Mouse (Mus musculus): ENCODE measurements around the gene Mcf2l.

DNA sequence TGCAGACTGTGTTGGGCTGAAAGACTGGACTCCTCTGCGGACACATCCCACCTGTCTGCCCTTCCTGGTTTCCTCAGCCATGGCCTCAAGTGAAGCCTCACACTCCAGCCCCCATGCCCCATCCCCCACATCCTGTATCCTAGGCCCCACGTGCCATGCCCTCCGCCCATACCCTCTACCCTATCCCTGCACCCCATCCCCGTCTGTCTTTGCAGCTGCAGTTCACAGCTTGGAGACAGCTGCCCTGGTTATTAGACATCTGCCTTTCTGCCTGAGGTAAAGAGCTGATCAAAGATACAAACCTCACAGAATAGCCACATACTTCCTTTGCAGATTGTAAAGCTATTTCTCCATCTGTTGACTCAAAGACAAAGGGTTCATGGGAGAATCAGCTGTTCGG, 83.3 kb downstream of the Mcf2l start:
- TF ChIP-seq CTCF (IDR thresholded peaks at IDR 0.05; ENCODE audit: low read depth) (no peak), EP300 (IDR thresholded peaks at IDR 0.05; ENCODE audit: low read depth) (no peak)
